Mouse (Mus musculus): ENCODE data around the gene Lrrc61. TPM values are rescaled to one million over a fixed set of nuclear protein-coding genes. Genes with fewer than 3 reads are reported as not detected.

Lrrc61 gene
- total RNA-seq, 2 experiments from 2014 or later = 12.4 to 16.7 TPM

- intact Hi-C loops (cut with DNase I) = no loop called here
- no peak for DNase-seq
Measured at GRCm38 (mm10) chr6:48589194-48589750, 34.7 kb downstream of the Lrrc61 start, which contains the start of gene Gm45021. Gm45021 (plus strand) TSS chr6:48589610.

- intact Hi-C loops (cut with DNase I) = no loop called here
- DNase-seq = no peak
Measured at GRCm38 (mm10) chr6:48591221-48591845, 36.7 kb downstream of the Lrrc61 start.

- intact Hi-C loops (cut with DNase I) = no loop called here
Measured at GRCm38 (mm10) chr6:48591871-48592270, 37.3 kb downstream of the Lrrc61 start.

GRCm38 (mm10) chr6:48593158-48594042 lies 38.8 kb downstream of the Lrrc61 start, which contains the start of the genes Repin1 and Gm44965:
Repin1 (plus strand) TSS chr6:48593883.
Gm44965 (plus strand) TSS chr6:48593941.
- intact Hi-C loops (cut with DNase I) = no loop called here

More at GRCm38 (mm10) chr6:48591871-48592270, 37.3 kb downstream of the Lrrc61 start:
- DNase-seq = no peak

GRCm38 (mm10) chr6:48594043-48594738 lies 39.6 kb downstream of the Lrrc61 start:
- peak; percentile 60 to 71 for DNase-seq
- intact Hi-C loops (cut with DNase I) = no loop called here

More at GRCm38 (mm10) chr6:48593158-48594042, 38.8 kb downstream of the Lrrc61 start, which contains the start of the genes Repin1 and Gm44965:
- DNase-seq = peak; percentile 96 to 97

GRCm38 (mm10) chr6:48595278-48595677 lies 40.7 kb downstream of the Lrrc61 start:
- DNase-seq = no peak
- intact Hi-C loops (cut with DNase I) = no loop called here

- intact Hi-C loops (cut with DNase I) = no loop called here
Measured at GRCm38 (mm10) chr6:48596545-48597232, 42.1 kb downstream of the Lrrc61 start.

GRCm38 (mm10) chr6:48597233-48597625 lies 42.6 kb downstream of the Lrrc61 start:
- intact Hi-C loops (cut with DNase I) = no loop called here
- DNase-seq = no peak

More at GRCm38 (mm10) chr6:48596545-48597232, 42.1 kb downstream of the Lrrc61 start:
- DNase-seq = no peak

GRCm38 (mm10) chr6:48600594-48600993 lies 46.0 kb downstream of the Lrrc61 start:
- no peak for DNase-seq
- intact Hi-C loops (cut with DNase I) = no loop called here

- DNase-seq = peak; percentile 98
- intact Hi-C loops (cut with DNase I) = loop anchor here (2.0 kb wide), 1 partner anchor 25 kb away; the partner anchor contains the start of gene AI854703
Measured at GRCm38 (mm10) chr6:48601271-48602079, 46.9 kb downstream of the Lrrc61 start, which contains the start of gene Zfp775. Zfp775 (plus strand) TSS chr6:48602063.

GRCm38 (mm10) chr6:48602080-48602741 lies 47.6 kb downstream of the Lrrc61 start:
- intact Hi-C loops (cut with DNase I) = loop anchor here (2.0 kb wide), 1 partner anchor 25 kb away; the partner anchor contains the start of gene AI854703
- DNase-seq = no peak

- intact Hi-C loops (cut with DNase I) = no loop called here
- DNase-seq = no peak
Measured at GRCm38 (mm10) chr6:48608124-48608523, 53.5 kb downstream of the Lrrc61 start.

- no peak for DNase-seq
- intact Hi-C loops (cut with DNase I) = no loop called here
Measured at GRCm38 (mm10) chr6:48609512-48609911, 54.9 kb downstream of the Lrrc61 start.

GRCm38 (mm10) chr6:48610657-48611056 lies 56.1 kb downstream of the Lrrc61 start:
- intact Hi-C loops (cut with DNase I) = no loop called here
- no peak for DNase-seq

GRCm38 (mm10) chr6:48613464-48613863 lies 58.9 kb downstream of the Lrrc61 start:
- intact Hi-C loops (cut with DNase I) = no loop called here
- DNase-seq = no peak

GRCm38 (mm10) chr6:48614756-48615155 lies 60.2 kb downstream of the Lrrc61 start:
- intact Hi-C loops (cut with DNase I) = no loop called here
- no peak for DNase-seq

GRCm38 (mm10) chr6:48620031-48620430 lies 65.4 kb downstream of the Lrrc61 start:
- no peak for DNase-seq
- intact Hi-C loops (cut with DNase I) = no loop called here
